Mouse (Mus musculus): ENCODE measurements around the gene Lrrc20. TPM values are rescaled to one million over a fixed set of nuclear protein-coding genes. Genes with fewer than 3 reads are reported as not detected.

The Lrrc20 gene
- polyA plus RNA-seq (2021; fragmentation: Nextera tagmentation), result 7.7 and 7.8 TPM in 2 replicates
- long read RNA-seq, experiment 1, transcript Lrrc20-201 (5 exons, 3,216 nt), result major isoform, 5 of 8 reads
- long read RNA-seq, experiment 1, partial matches to known transcripts, result 1 of 8 reads
- long read RNA-seq, experiment 1, other reads (novel, unspliced or antisense), result 2 of 8 reads
- long read RNA-seq, experiment 2, transcript Lrrc20-201 (5 exons, 3,216 nt), result major isoform, 73 of 94 reads
- long read RNA-seq, experiment 2, partial matches to known transcripts, result 0 of 94 reads
- long read RNA-seq, experiment 2, other reads (novel, unspliced or antisense), result 21 of 94 reads

GRCm38 (mm10) chr10:61475594-61476439 is at the start of gene Lrrc20:
TSS of gene Lrrc20 (plus strand) at chr10:61475801.

GRCm38 (mm10) chr10:61452645-61453044 is 23.0 kb upstream of the Lrrc20 start, which contains the start of gene Eif4ebp2:
TSS of gene Eif4ebp2 (minus strand) at chr10:61452661.

Other genes starting within 250 kb of the Lrrc20 start
- 0.09 and 0.16 TPM in 2 replicates for gene Adamts14, start 202.4 kb upstream of the Lrrc20 start, polyA plus RNA-seq (2021; fragmentation: Nextera tagmentation)
- gene Prf1, start 178.0 kb upstream of the Lrrc20 start, polyA plus RNA-seq (2021; fragmentation: Nextera tagmentation), result not detected in 2 replicates
- gene Pald1, start 92.3 kb upstream of the Lrrc20 start, polyA plus RNA-seq (2021; fragmentation: Nextera tagmentation), result 3.0 and 3.5 TPM in 2 replicates
- gene Nodal, start 57.8 kb upstream of the Lrrc20 start, polyA plus RNA-seq (2021; fragmentation: Nextera tagmentation), result 0.25 and 0.26 TPM in 2 replicates
- 8.5 and 11.7 TPM in 2 replicates for gene Eif4ebp2, start 23.1 kb upstream of the Lrrc20 start, polyA plus RNA-seq (2021; fragmentation: Nextera tagmentation)
- 3.0 and 3.6 TPM in 2 replicates for gene Npffr1, start 119.7 kb downstream of the Lrrc20 start, polyA plus RNA-seq (2021; fragmentation: Nextera tagmentation)
- gene Ppa1, start 172.8 kb downstream of the Lrrc20 start, polyA plus RNA-seq (2021; fragmentation: Nextera tagmentation), result 150 and 155 TPM in 2 replicates
- 116 and 121 TPM in 2 replicates for gene Sar1a, start 204.5 kb downstream of the Lrrc20 start, polyA plus RNA-seq (2021; fragmentation: Nextera tagmentation)
- gene Tysnd1, start 219.7 kb downstream of the Lrrc20 start, polyA plus RNA-seq (2021; fragmentation: Nextera tagmentation), result 28.5 and 35.3 TPM in 2 replicates
- gene Aifm2, start 239.5 kb downstream of the Lrrc20 start, polyA plus RNA-seq (2021; fragmentation: Nextera tagmentation), result 6.3 and 7.6 TPM in 2 replicates